Mouse (Mus musculus): Measurements from ENCODE around the gene Ap3b1.

Ap3b1 gene

GRCm38 (mm10) chr13:94596386-94597033, 237.8 kb downstream of the Ap3b1 start:
- DNase-seq = no peak

- no peak for DNase-seq
Measured at GRCm38 (mm10) chr13:94599718-94600117, 241.0 kb downstream of the Ap3b1 start.

GRCm38 (mm10) chr13:94607035-94607860, 248.5 kb downstream of the Ap3b1 start:
- DNase-seq = no peak

- no peak for DNase-seq
Measured at GRCm38 (mm10) chr13:94607861-94608223, 249.1 kb downstream of the Ap3b1 start.

GRCm38 (mm10) chr13:94608420-94608831, 249.7 kb downstream of the Ap3b1 start:
- no peak for DNase-seq

- DNase-seq = no peak
Measured at GRCm38 (mm10) chr13:94608947-94609346, 250.2 kb downstream of the Ap3b1 start.

All from cerebellum, postnatal 36 days (tissue).